Mouse (Mus musculus): ENCODE results near the gene Orc3.

- TF ChIP-seq CTCF (IDR thresholded peaks at IDR 0.05; ENCODE audit: low read depth) (no peak), EP300 (optimal IDR thresholded peaks at IDR 0.05) (no peak)
Measured at GRCm38 (mm10) chr4:34581990-34582389, 32.8 kb downstream of the Orc3 start.

All from stomach, postnatal 0 days (tissue).